Mouse (Mus musculus) liver, embryonic 14.5 days (tissue): ENCODE measurements at regions not wholly inside any gene's neighbourhood (a gene's known extent, or its start where the extent isn't known, plus 50 kb on each side); places are given as distances from the start of the nearest gene placed in this dataset.

Source experiments
- ATAC-seq: fragments of 200-750 bp; cut with Nextera tagmentation; 2 replicates; pipeline ENCODE4 v1.8.0; 2017; ENCODE audit warnings: moderate number of reproducible peaks, mild to moderate bottlenecking, moderate library complexity; ENCODE audit not compliant: insufficient read depth
- DNase-seq, 3 experiments: peaks; one replicate each; pipeline ENCODE4 v3.0.0-alpha.2; 2012 to 2013; ENCODE audit warnings: low read depth in 3 of 3, low spot score in 3 of 3
- H3K27ac ChIP-seq: fragments of 300-500 bp; sonication (generic); 2 replicates; pipeline ENCODE4 v1.5.1; 2014; ENCODE audit warnings: moderate library complexity, mild to moderate bottlenecking, control low read depth, inconsistent platforms
- H3K27me3 ChIP-seq: fragments of 300-500 bp; sonication (generic); 2 replicates; pipeline ENCODE4 v1.6.1; 2014; ENCODE audit warnings: mild to moderate bottlenecking, low read length, moderate library complexity; ENCODE audit not compliant: control insufficient read depth, insufficient read depth
- H3K36me3 ChIP-seq: fragments of 300-500 bp; sonication (generic); replicated peaks from 2 replicates; pipeline ENCODE4 v1.6.1; 2014; ENCODE audit warnings: low read depth; ENCODE audit not compliant: control insufficient read depth, insufficient read depth
- H3K4me1 ChIP-seq, 2 experiments: fragments of 200-500 bp in 1 of 2; fragments of 300-500 bp in 1 of 2; sonication (generic) in 1 of 2; replicated peaks; 2 replicates each; pipeline ENCODE4 v1.6.1; 2012 to 2014; ENCODE audit warnings: antibody characterized with exemption in 1 of 2, inconsistent platforms in 1 of 2, low read length in 1 of 2; ENCODE audit not compliant: control insufficient read depth in 2 of 2, insufficient read depth in 2 of 2
- H3K4me2 ChIP-seq: fragments of 300-500 bp; sonication (generic); 2 replicates; pipeline ENCODE4 v1.6.1; 2014; ENCODE audit warnings: low read depth, mild to moderate bottlenecking, control low read depth, moderate library complexity
- H3K4me3 ChIP-seq, 2 experiments: fragments of 200-500 bp in 1 of 2; fragments of 300-500 bp in 1 of 2; sonication (generic) in 1 of 2; 2 replicates each; pipeline ENCODE4 v1.5.1; 2012 to 2014; ENCODE audit warnings: low read depth in 2 of 2, low read length in 2 of 2, mild to moderate bottlenecking in 2 of 2, control low read depth in 1 of 2, inconsistent platforms in 1 of 2, moderate library complexity in 1 of 2; ENCODE audit not compliant: insufficient read depth in 1 of 2
- H3K9ac ChIP-seq: fragments of 300-500 bp; sonication (generic); replicated peaks from 2 replicates; pipeline ENCODE4 v1.6.1; 2014; ENCODE audit warnings: mild to moderate bottlenecking, control low read depth, moderate library complexity
- H3K9me3 ChIP-seq: fragments of 300-500 bp; sonication (generic); 2 replicates; pipeline ENCODE4 v1.6.1; 2016; ENCODE audit warnings: low read length, mixed read lengths; ENCODE audit not compliant: control insufficient read depth
- CTCF ChIP-seq: IDR thresholded peaks from 2 replicates; pipeline ENCODE4 v1.5.1; 2016; ENCODE audit warnings: antibody characterized with exemption, low read depth, control low read depth
- EP300 ChIP-seq: IDR thresholded peaks from 2 replicates; pipeline ENCODE4 v1.6.1; 2016; ENCODE audit warnings: antibody characterized with exemption, low read depth
- WGBS: fragments of 180-500 bp; shearing (Covaris S2); extraction: QIAGEN DNeasy Blood & Tissue Kit; methylation state at CpG from one replicate; pipeline ENCODE4 v1.1.7; 2014; ENCODE audit not compliant: insufficient replicate concordance; 5-methylcytosine and 5-hydroxymethylcytosine counted together

GRCm38 (mm10) chr6:135433753-135434152, 71.4 kb downstream of the Emp1 start:
- Histone ChIP-seq H3K27ac (no peak overlapping the region), H3K9me3 (no peaks in the 10 kb centered on the region), H3K4me2 (no peak overlapping the region), H3K27me3 (no peaks in the 10 kb centered on the region), H3K4me1 (no peaks in the 10 kb centered on the region), H3K9ac (no peak overlapping the region), H3K4me3 (no peak overlapping the region), H3K36me3 (no peaks in the 10 kb centered on the region)
- 9% methylated on average over 7 of the region's 7 CpGs for WGBS
- TF ChIP-seq EP300 (no peak), CTCF (no peak)
- DNase-seq (no peak), ATAC-seq (no peak)

- ATAC-seq = no peak
- Histone ChIP-seq H3K4me1 (no peaks in the 10 kb centered on the region), H3K4me2 (no peak overlapping the region), H3K9ac (no peak overlapping the region), H3K27me3 (no peaks in the 10 kb centered on the region), H3K4me3 (no peak overlapping the region), H3K9me3 (no peaks in the 10 kb centered on the region), H3K36me3 (no peaks in the 10 kb centered on the region), H3K27ac (no peak overlapping the region)
- no peak for DNase-seq
- WGBS = 49% methylated on average over 4 of the region's 4 CpGs
- TF ChIP-seq EP300 = no peak
- no peak for TF ChIP-seq CTCF
Observed at GRCm38 (mm10) chr6:135436315-135436714, 74.0 kb downstream of the Emp1 start.

DNA sequence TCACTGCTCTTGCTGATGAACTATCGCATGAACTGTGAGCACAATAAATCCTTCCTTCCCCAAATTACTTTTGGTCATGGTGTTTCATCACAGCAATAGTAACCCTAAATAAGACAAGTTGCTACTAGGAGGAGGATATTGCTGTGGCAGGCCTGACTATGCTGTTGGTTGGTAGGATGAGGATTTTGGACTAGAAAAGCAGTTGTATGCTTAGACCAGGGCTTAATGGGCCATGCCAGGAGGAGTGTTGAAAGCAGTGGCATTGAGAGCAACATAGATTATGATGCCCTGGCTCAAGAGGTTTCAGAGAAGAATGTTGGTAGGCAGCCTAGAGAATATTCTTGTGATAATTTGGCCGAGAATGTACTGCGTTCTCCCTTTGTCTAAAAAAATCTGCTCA, 75.9 kb downstream of the Emp1 start:
- Histone ChIP-seq H3K9ac (no peak overlapping the region), H3K27ac (no peak overlapping the region), H3K36me3 (no peaks in the 10 kb centered on the region), H3K4me1 (no peaks in the 10 kb centered on the region), H3K4me3 (no peak overlapping the region), H3K27me3 (no peaks in the 10 kb centered on the region), H3K4me2 (no peak overlapping the region), H3K9me3 (no peaks in the 10 kb centered on the region)
- TF ChIP-seq CTCF = no peak
- TF ChIP-seq EP300 = no peak
- DNase-seq = no peak
- no peak for ATAC-seq
- 69% methylated on average over 3 of the region's 3 CpGs for WGBS

GRCm38 (mm10) chr6:135441126-135441871, 79.0 kb downstream of the Emp1 start:
- H3K27me3 ChIP-seq = no peaks in the 10 kb centered on the region
- TF ChIP-seq EP300 (no peak), CTCF (no peak)
- no peak overlapping the region for H3K27ac ChIP-seq
- no peak overlapping the region for H3K9ac ChIP-seq
- H3K36me3 ChIP-seq = no peaks in the 10 kb centered on the region
- WGBS = 73% methylated on average over 11 of the region's 11 CpGs
- no peaks in the 10 kb centered on the region for H3K9me3 ChIP-seq
- no peaks in the 10 kb centered on the region for H3K4me1 ChIP-seq
- ATAC-seq = no peak
- no peak overlapping the region for H3K4me2 ChIP-seq
- H3K4me3 ChIP-seq = no peak overlapping the region
- DNase-seq = no peak

DNA sequence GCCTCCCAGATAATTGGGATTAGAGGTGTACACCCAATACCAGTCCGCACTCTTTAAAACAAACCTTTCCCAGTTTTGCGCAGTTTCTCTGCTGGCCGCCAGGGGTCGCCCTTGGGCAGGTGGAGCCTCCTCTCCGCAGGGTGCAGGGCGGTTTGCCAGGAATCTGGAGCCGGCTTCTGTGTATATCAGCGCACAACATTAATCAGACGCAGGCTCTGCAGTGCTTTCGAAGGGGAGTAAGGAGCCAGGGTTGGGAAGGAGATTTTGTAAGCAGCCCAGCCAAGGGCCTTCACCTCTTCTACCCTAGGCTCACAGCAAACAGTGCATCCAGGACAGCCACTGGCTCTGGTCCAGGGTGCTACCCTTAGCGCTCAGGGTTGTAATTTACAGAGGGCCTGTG, 82.3 kb downstream of the Emp1 start:
- H3K27me3 ChIP-seq = no peaks in the 10 kb centered on the region
- ATAC-seq = peak; percentile 31; the same call in 1 of the 2 replicates
- 5% methylated on average over 11 of the region's 11 CpGs for WGBS
- no peak overlapping the region for H3K9ac ChIP-seq
- H3K4me1 ChIP-seq = no peaks in the 10 kb centered on the region
- no peak overlapping the region for H3K4me2 ChIP-seq
- TF ChIP-seq CTCF = peak; percentile 94
- TF ChIP-seq EP300 = no peak
- H3K27ac ChIP-seq = no peak overlapping the region
- DNase-seq = peak in 2 of 3 experiments; percentile 4 to 14
- H3K36me3 ChIP-seq = no peaks in the 10 kb centered on the region
- H3K4me3 ChIP-seq = no peak overlapping the region
- H3K9me3 ChIP-seq = no peaks in the 10 kb centered on the region
